Mouse (Mus musculus): Measurements from ENCODE around the gene Rad52. TPM values are rescaled to one million over a fixed set of nuclear protein-coding genes. Genes with fewer than 3 reads are reported as not detected.

Rad52 gene
- polyA plus RNA-seq (2015; fragmentation: Nextera tagmentation; extraction: Ambion mirVana): 19.4 and 20.0 TPM in 2 replicates

DNA sequence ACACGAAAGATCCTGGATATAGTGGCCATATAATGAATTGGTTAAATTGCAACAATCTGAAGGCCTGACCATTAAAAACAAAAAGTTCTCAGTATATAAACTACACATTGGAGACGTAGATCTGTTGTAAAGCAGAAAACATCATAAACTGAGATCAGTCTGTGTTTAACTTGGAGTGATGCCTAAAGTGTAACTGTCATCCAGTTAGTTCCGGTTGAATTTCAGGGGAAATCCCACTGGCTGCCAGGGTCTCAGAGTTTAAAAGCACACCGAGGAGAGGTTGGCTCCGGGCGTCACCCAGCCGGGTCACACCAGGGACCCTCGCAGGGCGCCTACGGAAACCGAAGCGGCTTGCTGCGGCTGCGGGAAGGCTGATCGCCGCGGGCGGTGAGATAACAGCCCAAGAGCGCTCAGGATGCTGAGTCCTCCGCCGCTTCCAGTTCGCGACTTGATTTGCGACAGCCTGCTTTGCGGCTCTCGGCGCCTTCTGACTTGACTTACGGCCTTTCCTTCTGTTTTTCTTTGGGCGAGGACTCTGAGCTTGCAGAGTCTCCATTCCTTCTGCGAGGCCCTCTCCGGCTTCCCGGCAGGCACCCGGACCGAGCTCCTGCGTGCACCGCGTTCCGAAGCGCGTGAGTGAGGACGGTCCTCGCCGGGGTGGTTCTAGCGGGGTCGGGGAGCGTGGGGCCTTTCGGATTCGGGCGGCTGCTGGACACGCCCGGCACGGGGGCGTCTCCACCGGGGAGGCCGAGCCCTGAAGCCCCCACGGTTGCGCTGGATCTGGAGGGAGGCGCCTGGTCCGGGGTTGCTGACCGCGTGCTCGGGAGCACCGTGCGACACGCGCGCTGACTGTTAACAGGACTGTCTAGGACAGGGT is at the start of gene Rad52:
Gene Rad52, plus strand, starts transcription at position 495 of the 877 bp plus-strand sequence.

Other genes starting within 250 kb of the Rad52 start
- gene Erc1, start 54.5 kb upstream of the Rad52 start, polyA plus RNA-seq (2015; fragmentation: Nextera tagmentation; extraction: Ambion mirVana): 53.7 and 55.5 TPM in 2 replicates
- 47.2 and 49.3 TPM in 2 replicates for gene Wnk1, start 136.0 kb downstream of the Rad52 start, polyA plus RNA-seq (2015; fragmentation: Nextera tagmentation; extraction: Ambion mirVana)
- 0.39 TPM in 1 of 2 replicates, not detected in the other for gene Ninj2, start 190.7 kb downstream of the Rad52 start, polyA plus RNA-seq (2015; fragmentation: Nextera tagmentation; extraction: Ambion mirVana)